Mouse (Mus musculus) brain, embryonic 14.5 days (tissue): Measurements from ENCODE around the gene Fam83b.

Source experiments
- CTCF ChIP-seq: fragments of 200-500 bp; IDR thresholded peaks from 2 replicates; pipeline ENCODE4 v1.5.1; 2012; ENCODE audit warnings: inconsistent platforms, mild to moderate bottlenecking, moderate library complexity, borderline replicate concordance; ENCODE audit not compliant: insufficient read depth, insufficient read length; ENCODE audit errors: extremely low read depth
- POLR2A ChIP-seq: fragments of 200-500 bp; IDR thresholded peaks from 2 replicates; pipeline ENCODE4 v1.6.1; 2012; ENCODE audit warnings: mild to moderate bottlenecking, inconsistent platforms, borderline replicate concordance; ENCODE audit not compliant: poor library complexity, insufficient read depth, insufficient read length, severe bottlenecking; ENCODE audit errors: extremely low read depth

GRCm38 (mm10) chr9:76539271-76539670, 27.6 kb downstream of the Fam83b start:
- TF ChIP-seq CTCF (no peak), POLR2A (no peak)
